Mouse (Mus musculus) hindbrain, embryonic 12.5 days (tissue): Measurements from ENCODE around the gene Arl3. TPM values are rescaled to one million over a fixed set of nuclear protein-coding genes. Genes with fewer than 3 reads are reported as not detected.

ENCODE experiments used
- ATAC-seq: fragments of 200-750 bp; cut with Nextera tagmentation; 2 replicates; pipeline ENCODE4 v1.8.0; 2017; ENCODE audit warnings: moderate TSS enrichment; ENCODE audit not compliant: low FRiP score
- H3K27ac ChIP-seq: fragments of 300-500 bp; sonication (generic); 2 replicates; pipeline ENCODE4 v1.5.1; 2016; ENCODE audit warnings: mild to moderate bottlenecking
- H3K27me3 ChIP-seq: fragments of 300-500 bp; sonication (generic); 2 replicates; pipeline ENCODE4 v1.6.1; 2016; ENCODE audit warnings: mild to moderate bottlenecking
- H3K36me3 ChIP-seq: fragments of 300-500 bp; sonication (generic); 2 replicates; pipeline ENCODE4 v1.6.1; 2016; ENCODE audit warnings: mild to moderate bottlenecking
- H3K4me1 ChIP-seq: fragments of 300-500 bp; sonication (generic); 2 replicates; pipeline ENCODE4 v1.6.1; 2016
- H3K4me2 ChIP-seq: fragments of 300-500 bp; sonication (generic); replicated peaks from 2 replicates; pipeline ENCODE4 v1.6.1; 2016; ENCODE audit warnings: mild to moderate bottlenecking
- H3K4me3 ChIP-seq: fragments of 300-500 bp; sonication (generic); 2 replicates; pipeline ENCODE4 v1.5.1; 2016; ENCODE audit warnings: mild to moderate bottlenecking
- H3K9ac ChIP-seq: fragments of 300-500 bp; sonication (generic); 2 replicates; pipeline ENCODE4 v1.6.1; 2016; ENCODE audit warnings: mild to moderate bottlenecking, moderate library complexity
- H3K9me3 ChIP-seq: fragments of 300-500 bp; sonication (generic); replicated peaks from 2 replicates; pipeline ENCODE4 v1.6.1; 2016; ENCODE audit warnings: mild to moderate bottlenecking
- WGBS: fragments of 180-500 bp; shearing (Covaris S2); methylation state at CpG from one replicate; pipeline ENCODE4 v1.1.7; 2016; 5-methylcytosine and 5-hydroxymethylcytosine counted together
- polyA plus RNA-seq: library from polyadenylated mRNA; unstranded; fragments of >200 nt; fragmentation: Nextera tagmentation; extraction: Ambion mirVana; gene quantifications from 2 replicates; pipeline ENCODE4 v1.2.1, GENCODE M21; 2016

Gene Arl3
- polyA plus RNA-seq, 1 experiment from 2014 or later: 196 TPM

- no peak overlapping the region for H3K9ac ChIP-seq
- H3K9me3 ChIP-seq: no peaks in the 10 kb centered on the region
- peaks cover 40% of the 10 kb centered on the region for H3K36me3 ChIP-seq
- H3K4me1 ChIP-seq: no peaks in the 10 kb centered on the region
- H3K27ac ChIP-seq: no peak overlapping the region
- no peak overlapping the region for H3K4me3 ChIP-seq
- 95% methylated on average over 13 of the region's 13 CpGs for WGBS
- H3K4me2 ChIP-seq: no peak overlapping the region
- no peak for ATAC-seq
- H3K27me3 ChIP-seq: no peaks in the 10 kb centered on the region
Measured at GRCm38 (mm10) chr19:46606718-46607117, 33.7 kb upstream of the Arl3 start.

DNA sequence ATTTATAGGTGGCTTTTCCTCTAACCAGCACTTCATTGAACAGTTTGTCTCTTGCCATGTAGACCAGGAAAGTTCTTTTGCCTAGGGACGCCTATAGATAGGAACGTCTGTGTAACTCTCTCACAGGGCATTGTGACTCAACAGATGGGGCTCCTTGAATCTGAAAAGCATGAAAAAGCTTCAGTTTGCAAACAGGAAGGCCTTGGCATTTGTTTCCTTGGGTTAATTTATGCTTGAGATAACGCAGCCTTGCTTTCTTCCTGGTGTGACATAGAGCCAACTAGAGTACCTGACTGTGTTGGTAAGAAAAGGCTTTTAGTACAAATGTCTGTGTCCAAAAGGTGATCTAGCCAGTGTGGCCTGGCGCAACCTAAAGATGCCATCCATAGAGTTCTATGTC lies 29.4 kb upstream of the Arl3 start:
- 90% methylated on average over 4 of the region's 4 CpGs for WGBS

GRCm38 (mm10) chr19:46601491-46601890 lies 28.5 kb upstream of the Arl3 start:
- H3K4me1 ChIP-seq: peaks cover 20% of the 10 kb centered on the region
- no peaks in the 10 kb centered on the region for H3K27me3 ChIP-seq
- no peak for ATAC-seq
- no peak overlapping the region for H3K9ac ChIP-seq
- peaks cover 12% of the 10 kb centered on the region for H3K36me3 ChIP-seq
- WGBS: 89% methylated on average over 14 of the region's 14 CpGs
- H3K9me3 ChIP-seq: no peaks in the 10 kb centered on the region
- H3K4me3 ChIP-seq: no peak overlapping the region
- H3K4me2 ChIP-seq: no peak overlapping the region
- H3K27ac ChIP-seq: no peak overlapping the region

More for the DNA sequence above, 29.4 kb upstream of the Arl3 start:
- Histone ChIP-seq H3K4me3 (no peak overlapping the region), H3K9me3 (no peaks in the 10 kb centered on the region), H3K9ac (no peak overlapping the region), H3K36me3 (peaks cover 19% of the 10 kb centered on the region), H3K27ac (no peak overlapping the region), H3K4me1 (peaks cover 20% of the 10 kb centered on the region), H3K27me3 (no peaks in the 10 kb centered on the region), H3K4me2 (no peak overlapping the region)
- ATAC-seq: no peak

GRCm38 (mm10) chr19:46600371-46600770 lies 27.4 kb upstream of the Arl3 start:
- peak overlapping the region; percentile 97 for H3K4me2 ChIP-seq

GRCm38 (mm10) chr19:46599375-46600256 lies 26.6 kb upstream of the Arl3 start:
- H3K27ac ChIP-seq: peak overlapping the region; percentile 60
- H3K36me3 ChIP-seq: peaks cover 13% of the 10 kb centered on the region; the same call in 1 of the 2 replicates
- H3K4me3 ChIP-seq: peak overlapping the region; percentile 94
- H3K27me3 ChIP-seq: no peaks in the 10 kb centered on the region
- H3K9me3 ChIP-seq: no peaks in the 10 kb centered on the region
- WGBS: 24% methylated on average over 22 of the region's 22 CpGs
- H3K4me2 ChIP-seq: peak overlapping the region; percentile 97
- peak; percentile 23 for ATAC-seq
- peaks cover 20% of the 10 kb centered on the region for H3K4me1 ChIP-seq
- H3K9ac ChIP-seq: peak overlapping the region; percentile 87

More at GRCm38 (mm10) chr19:46600371-46600770, 27.4 kb upstream of the Arl3 start:
- Histone ChIP-seq H3K36me3 (peaks cover 11% of the 10 kb centered on the region; the same call in 1 of the 2 replicates), H3K9ac (no peak overlapping the region), H3K9me3 (no peaks in the 10 kb centered on the region), H3K27me3 (no peaks in the 10 kb centered on the region), H3K4me1 (peaks cover 20% of the 10 kb centered on the region), H3K4me3 (peak overlapping the region; percentile 94; the same call in 1 of the 2 replicates), H3K27ac (no peak overlapping the region)
- WGBS: 84% methylated on average over 4 of the region's 4 CpGs
- ATAC-seq: no peak

- H3K27ac ChIP-seq: peak within 1 kb of the TSS; percentile 60
Measured at GRCm38 (mm10) chr19:46598720-46599252, 25.8 kb upstream of the Arl3 start, which contains the start of gene Wbp1l. Gene Wbp1l, plus strand, starts transcription at chr19:46599084.

GRCm38 (mm10) chr19:46598187-46598586 lies 25.2 kb upstream of the Arl3 start:
- Histone ChIP-seq H3K4me3 (no peak overlapping the region), H3K9me3 (no peaks in the 10 kb centered on the region), H3K36me3 (peaks cover 18% of the 10 kb centered on the region; the same call in 1 of the 2 replicates), H3K4me2 (peak overlapping the region; percentile 97), H3K9ac (no peak overlapping the region), H3K27me3 (no peaks in the 10 kb centered on the region), H3K27ac (no peak overlapping the region), H3K4me1 (peaks cover 20% of the 10 kb centered on the region)
- peak; percentile 5; the same call in 1 of the 2 replicates for ATAC-seq
- WGBS: 82% methylated on average over 4 of the region's 4 CpGs

More at GRCm38 (mm10) chr19:46598720-46599252, 25.8 kb upstream of the Arl3 start, which contains the start of gene Wbp1l:
- peak within 1 kb of the TSS; percentile 87 for H3K9ac ChIP-seq
- under 1% methylated on average over 21 of the region's 22 CpGs for WGBS
- H3K4me1 ChIP-seq: peaks cover 20% of the 10 kb centered on the region
- H3K36me3 ChIP-seq: peaks cover 15% of the 10 kb centered on the region; the same call in 1 of the 2 replicates
- peak; percentile 99 for ATAC-seq
- no peaks in the 10 kb centered on the region for H3K9me3 ChIP-seq
- no peaks in the 10 kb centered on the region for H3K27me3 ChIP-seq
- peak within 1 kb of the TSS; percentile 94 for H3K4me3 ChIP-seq
- peak within 1 kb of the TSS; percentile 97 for H3K4me2 ChIP-seq

- Histone ChIP-seq H3K27ac (no peak overlapping the region), H3K4me3 (no peak overlapping the region), H3K4me1 (no peaks in the 10 kb centered on the region), H3K36me3 (peaks cover 34% of the 10 kb centered on the region), H3K4me2 (no peak overlapping the region), H3K9me3 (no peaks in the 10 kb centered on the region), H3K9ac (no peak overlapping the region), H3K27me3 (no peaks in the 10 kb centered on the region)
- 92% methylated on average over 9 of the region's 9 CpGs for WGBS
- ATAC-seq: no peak
Measured at GRCm38 (mm10) chr19:46592751-46593439, 19.9 kb upstream of the Arl3 start.

DNA sequence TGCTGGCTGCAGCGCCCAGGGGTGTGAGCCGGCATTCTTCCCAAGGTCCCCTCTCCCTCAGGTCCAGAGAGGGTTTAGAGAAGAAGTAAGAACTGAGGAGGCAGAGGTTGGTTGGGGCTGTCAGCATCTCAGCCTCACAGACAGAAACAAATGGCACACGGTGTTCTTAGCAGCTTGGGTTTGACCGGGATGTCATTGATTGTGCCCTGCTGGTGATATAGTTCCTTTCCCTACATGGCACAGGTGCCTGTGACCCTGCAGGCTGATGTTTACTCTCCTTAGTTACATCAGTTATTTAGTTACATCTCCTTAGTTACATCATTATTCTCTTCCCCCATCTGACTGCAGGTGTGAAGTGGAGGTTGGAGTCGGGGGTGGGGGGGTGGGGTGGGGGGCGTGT lies 18.6 kb upstream of the Arl3 start:
- 90% methylated on average over 6 of the region's 6 CpGs for WGBS
- no peaks in the 10 kb centered on the region for H3K9me3 ChIP-seq
- no peak overlapping the region for H3K9ac ChIP-seq
- H3K4me1 ChIP-seq: no peaks in the 10 kb centered on the region
- H3K4me2 ChIP-seq: no peak overlapping the region
- H3K27me3 ChIP-seq: no peaks in the 10 kb centered on the region
- H3K27ac ChIP-seq: no peak overlapping the region
- H3K36me3 ChIP-seq: peaks cover 34% of the 10 kb centered on the region
- no peak for ATAC-seq
- no peak overlapping the region for H3K4me3 ChIP-seq

DNA sequence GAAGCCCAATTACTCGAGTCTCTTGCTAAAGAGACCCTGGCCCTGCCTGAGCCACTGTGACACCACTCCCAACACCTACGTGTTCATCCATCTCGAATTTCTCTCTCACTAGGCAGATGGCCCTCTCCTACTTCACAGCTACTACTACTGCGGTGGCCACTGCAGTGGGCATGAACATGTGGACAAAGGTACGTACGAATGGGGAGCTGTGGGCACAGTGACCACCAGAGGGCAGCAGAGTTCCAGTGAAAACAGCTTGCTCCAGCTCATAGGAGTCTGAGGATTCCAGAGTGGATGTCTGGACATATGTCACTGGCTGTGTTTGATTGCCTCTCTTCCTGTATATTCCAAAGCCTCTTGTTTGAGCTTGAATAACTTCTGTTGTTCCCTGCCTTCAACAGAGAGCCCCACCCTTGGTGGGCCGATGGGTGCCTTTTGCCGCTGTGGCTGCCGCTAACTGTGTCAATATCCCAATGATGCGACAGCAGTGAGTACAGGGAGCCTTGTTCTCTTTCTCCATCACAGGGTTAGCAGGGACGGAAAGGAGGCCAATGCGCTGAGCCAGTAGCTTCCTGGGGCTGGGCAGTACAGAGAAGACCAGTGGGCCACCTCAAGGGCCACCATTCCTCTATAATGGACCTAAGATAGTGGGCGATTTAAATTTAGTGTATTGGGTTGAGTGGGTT lies 15.0 kb upstream of the Arl3 start:
- ATAC-seq: peak; percentile 81
- H3K36me3 ChIP-seq: peaks cover 23% of the 10 kb centered on the region
- no peaks in the 10 kb centered on the region for H3K27me3 ChIP-seq
- no peaks in the 10 kb centered on the region for H3K4me1 ChIP-seq
- H3K4me2 ChIP-seq: no peak overlapping the region
- 53% methylated on average over 13 of the region's 13 CpGs for WGBS
- no peak overlapping the region for H3K9ac ChIP-seq
- H3K9me3 ChIP-seq: no peaks in the 10 kb centered on the region
- H3K27ac ChIP-seq: no peak overlapping the region
- no peak overlapping the region for H3K4me3 ChIP-seq

DNA sequence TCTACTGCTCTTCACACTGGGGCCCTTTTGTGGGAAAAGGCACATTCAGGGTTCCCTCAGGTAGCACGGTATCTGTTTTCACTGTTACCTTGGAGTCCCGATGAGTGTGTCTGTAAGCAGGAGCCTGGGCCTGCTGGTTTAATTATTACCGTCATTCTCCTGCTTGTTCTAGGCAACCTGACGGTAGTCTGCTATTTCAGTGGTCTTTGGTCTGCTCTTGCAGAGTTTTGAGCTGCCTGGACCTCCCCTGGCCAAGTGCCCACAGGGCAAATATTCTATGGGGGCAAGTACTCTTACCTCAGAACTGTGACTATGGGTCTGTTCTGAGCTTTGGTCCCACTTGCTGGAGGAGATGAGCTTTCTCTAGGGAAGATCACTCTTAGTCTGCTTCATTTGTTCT lies 2.2 kb upstream of the Arl3 start:
- Histone ChIP-seq H3K9me3 (no peaks in the 10 kb centered on the region), H3K27ac (no peak overlapping the region), H3K9ac (no peak overlapping the region), H3K4me1 (peaks cover 15% of the 10 kb centered on the region), H3K4me3 (no peak overlapping the region), H3K36me3 (no peaks in the 10 kb centered on the region), H3K27me3 (no peaks in the 10 kb centered on the region), H3K4me2 (no peak overlapping the region)
- WGBS: 50% methylated on average over 4 of the region's 4 CpGs
- ATAC-seq: no peak
